Mouse (Mus musculus): ENCODE data around the gene Acly. TPM values are rescaled to one million over a fixed set of nuclear protein-coding genes. Genes with fewer than 3 reads are reported as not detected.

Gene Acly
- total and polyA plus RNA-seq, 3 experiments: 213 to 277 (median 246) TPM

- no peak for DNase-seq (ENCODE audit: extremely low read depth)
- no peak overlapping the region for H3K4me2 ChIP-seq (ENCODE audit: insufficient read depth, low read depth, poor library complexity, severe bottlenecking)
- no peaks in the 10 kb centered on the region for H3K9me3 ChIP-seq (replicated peaks; ENCODE audit: low read length)
- dilution Hi-C loops (cut with MboI; ENCODE audit: extremely low pct_ligation_motif_present, extremely low pct_unique_long_range_greater_than_20kb, low sequenced_read_pairs) (no loop called here), in situ Hi-C loops (cut with MboI; ENCODE audit: low pct_ligation_motif_present, low pct_unique_long_range_greater_than_20kb, low sequenced_read_pairs) (no loop called here)
- TF ChIP-seq SIN3A (IDR thresholded peaks at IDR 0.05; ENCODE audit: low read length) (no peak), BHLHE40 (IDR thresholded peaks at IDR 0.05; ENCODE audit: low read depth, low read length) (no peak), MYC (IDR thresholded peaks at IDR 0.05; ENCODE audit: low read depth, low read length) (no peak), ETS1 (conservative IDR thresholded peaks at IDR 0.05; ENCODE audit: low read depth, low read length) (no peak), ELF1 (IDR thresholded peaks at IDR 0.05; ENCODE audit: low read depth, low read length) (no peak), RCOR1 (conservative IDR thresholded peaks at IDR 0.05; ENCODE audit: low read depth, low read length) (no peak), SMC3 (IDR thresholded peaks at IDR 0.05; ENCODE audit: low read depth, low read length) (no peak), ZNF384 (IDR thresholded peaks at IDR 0.05; ENCODE audit: low read depth, low read length) (no peak), JUND (conservative IDR thresholded peaks at IDR 0.05; ENCODE audit: low read depth, low read length) (no peak), MAX (IDR thresholded peaks at IDR 0.05; ENCODE audit: low read length) (no peak), PAX5 (IDR thresholded peaks at IDR 0.05; ENCODE audit: low read length) (no peak), ZMIZ1 (IDR thresholded peaks at IDR 0.05; ENCODE audit: low read depth, low read length) (no peak), TCF12 (IDR thresholded peaks at IDR 0.05; ENCODE audit: low read depth, low read length) (no peak), POLR2A (IDR thresholded peaks at IDR 0.05; ENCODE audit: low read depth, low read length) (no peak), E2F4 (IDR thresholded peaks at IDR 0.05; ENCODE audit: insufficient replicate concordance, low read depth, low read length) (no peak), USF2 (conservative IDR thresholded peaks at IDR 0.05; ENCODE audit: low read depth, low read length) (no peak)
- peaks cover 86 to 99% of the 10 kb centered on the region in 2 experiments for H3K36me3 ChIP-seq (replicated peaks in 1 of 2; ENCODE audit: control insufficient read depth in 1 of 2, insufficient read depth in 1 of 2, low read length in 1 of 2)
- no peak overlapping the region for H3K9ac ChIP-seq (ENCODE audit: insufficient read depth, low read depth)
- H3K4me3 ChIP-seq (replicated peaks in 1 of 3; ENCODE audit: low read depth in 2 of 3, low read length in 2 of 3, poor library complexity in 1 of 3): no peak overlapping the region
- no peaks in the 10 kb centered on the region for H3K27me3 ChIP-seq (replicated peaks)
- H3K27ac ChIP-seq (ENCODE audit: insufficient read depth, low read depth): no peak overlapping the region
- H3K79me2 ChIP-seq (replicated peaks; ENCODE audit: control insufficient read depth, extremely low read depth, insufficient read depth, poor library complexity, severe bottlenecking): no peaks in the 10 kb centered on the region
- H3K4me1 ChIP-seq (ENCODE audit: control insufficient read depth in 1 of 2, insufficient read depth in 2 of 2): peaks cover 0 to 6% of the 10 kb centered on the region in 2 experiments; a peak in 2 of 4 replicates
Measured at GRCm38 (mm10) chr11:100501321-100501720, 26.5 kb downstream of the Acly start.

DNA sequence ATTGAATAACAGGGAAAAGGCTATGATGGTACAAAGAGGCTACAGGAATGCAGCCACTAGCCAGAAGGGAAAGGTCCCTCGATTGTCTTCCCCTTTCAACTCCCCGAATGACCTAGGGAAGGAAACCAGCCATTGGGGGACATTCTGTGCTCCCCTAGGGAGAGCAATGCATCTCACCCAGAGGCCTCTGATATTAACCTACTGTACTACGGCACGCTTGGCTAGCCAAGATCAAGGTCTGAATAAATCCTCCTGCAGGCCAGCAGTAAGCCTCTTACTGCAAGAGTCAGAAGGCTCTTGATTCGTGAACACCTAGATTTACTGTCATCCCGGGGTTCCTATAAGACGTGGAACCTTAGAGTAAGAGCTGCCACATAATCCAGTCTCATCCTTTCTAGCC lies 27.1 kb downstream of the Acly start:
- H3K36me3 ChIP-seq (replicated peaks in 1 of 2; ENCODE audit: control insufficient read depth in 1 of 2, insufficient read depth in 1 of 2, low read length in 1 of 2): peaks cover 87 to 99% of the 10 kb centered on the region in 2 experiments
- no peak overlapping the region for H3K4me2 ChIP-seq (ENCODE audit: insufficient read depth, low read depth, poor library complexity, severe bottlenecking)
- no peak overlapping the region for H3K27ac ChIP-seq (ENCODE audit: insufficient read depth, low read depth)
- H3K9ac ChIP-seq (ENCODE audit: insufficient read depth, low read depth): no peak overlapping the region
- H3K27me3 ChIP-seq (replicated peaks): no peaks in the 10 kb centered on the region
- peaks cover 0 to 6% of the 10 kb centered on the region in 2 experiments; a peak in 2 of 4 replicates for H3K4me1 ChIP-seq (ENCODE audit: control insufficient read depth in 1 of 2, insufficient read depth in 2 of 2)
- H3K9me3 ChIP-seq (replicated peaks; ENCODE audit: low read length): no peaks in the 10 kb centered on the region
- dilution Hi-C loops (cut with MboI; ENCODE audit: extremely low pct_ligation_motif_present, extremely low pct_unique_long_range_greater_than_20kb, low sequenced_read_pairs): no loop called here
- H3K4me3 ChIP-seq (replicated peaks in 1 of 3; ENCODE audit: low read depth in 2 of 3, low read length in 2 of 3, poor library complexity in 1 of 3): no peak overlapping the region
- in situ Hi-C loops (cut with MboI; ENCODE audit: low pct_ligation_motif_present, low pct_unique_long_range_greater_than_20kb, low sequenced_read_pairs): no loop called here
- no peaks in the 10 kb centered on the region for H3K79me2 ChIP-seq (replicated peaks; ENCODE audit: control insufficient read depth, extremely low read depth, insufficient read depth, poor library complexity, severe bottlenecking)
- DNase-seq (ENCODE audit: extremely low read depth): no peak
- TF ChIP-seq EP300 (IDR thresholded peaks at IDR 0.05; ENCODE audit: low read length) (no peak), MAX (IDR thresholded peaks at IDR 0.05; ENCODE audit: low read length) (no peak), USF2 (conservative IDR thresholded peaks at IDR 0.05; ENCODE audit: low read depth, low read length) (no peak)

All from CH12.LX (cell line).